Mouse (Mus musculus) brain, embryonic 14.5 days (tissue): ENCODE results near the gene Ncdn.

ENCODE experiments used
- CTCF ChIP-seq: fragments of 200-500 bp; IDR thresholded peaks from 2 replicates; pipeline ENCODE4 v1.5.1; 2012; ENCODE audit warnings: inconsistent platforms, mild to moderate bottlenecking, moderate library complexity, borderline replicate concordance; ENCODE audit not compliant: insufficient read depth, insufficient read length; ENCODE audit errors: extremely low read depth
- POLR2A ChIP-seq: fragments of 200-500 bp; IDR thresholded peaks from 2 replicates; pipeline ENCODE4 v1.6.1; 2012; ENCODE audit warnings: mild to moderate bottlenecking, inconsistent platforms, borderline replicate concordance; ENCODE audit not compliant: poor library complexity, insufficient read depth, insufficient read length, severe bottlenecking; ENCODE audit errors: extremely low read depth

DNA sequence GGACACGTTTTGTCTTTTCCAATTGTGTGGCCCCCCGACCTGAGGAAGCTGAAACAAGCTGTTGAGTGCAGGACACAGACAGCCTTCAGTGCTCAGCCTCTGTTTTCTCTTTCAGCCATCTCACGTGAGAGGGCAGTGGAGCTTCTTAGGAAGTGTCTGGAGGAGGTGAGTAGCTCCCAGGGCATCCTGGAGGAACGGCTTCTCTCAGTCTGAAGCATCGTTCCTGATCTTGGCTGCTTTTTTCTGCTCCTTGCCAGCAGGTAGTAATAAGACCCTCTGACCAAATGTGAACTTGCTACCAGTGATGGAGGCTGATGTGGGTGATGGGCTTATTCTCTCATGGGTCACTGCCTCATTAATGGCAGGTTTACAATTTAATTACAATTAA lies 45.8 kb downstream of the Ncdn start:
- no peak for TF ChIP-seq CTCF
- TF ChIP-seq POLR2A, result no peak
